Mouse (Mus musculus) G1E (cell line): ENCODE results near the gene Kcnk7. TPM values are rescaled to one million over a fixed set of nuclear protein-coding genes. Genes with fewer than 3 reads are reported as not detected.

Experiments used
- ATAC-seq: 2 replicates; pipeline ENCODE4 v1.8.0; 2016; ENCODE audit warnings: mild to moderate bottlenecking; ENCODE audit not compliant: insufficient number of reproducible peaks, poor library complexity, low FRiP score, severe bottlenecking; ENCODE audit errors: extremely low read depth
- DNase-seq: peaks from one replicate; pipeline ENCODE4 v3.0.0; 2012; ENCODE audit warnings: low spot score
- H3K27me3 ChIP-seq: 2 replicates; pipeline ENCODE4 v1.6.1; 2012; ENCODE audit warnings: mild to moderate bottlenecking, low read length, inconsistent platforms; ENCODE audit not compliant: insufficient read depth
- H3K36me3 ChIP-seq: replicated peaks from 2 replicates; pipeline ENCODE3; 2012; ENCODE audit warnings: mild to moderate bottlenecking, inconsistent platforms
- H3K4me1 ChIP-seq: 2 replicates; pipeline ENCODE4 v1.6.1; 2012; ENCODE audit warnings: low read depth, low read length, inconsistent platforms, mixed read lengths; ENCODE audit not compliant: insufficient read depth
- H3K4me3 ChIP-seq: 2 replicates; pipeline ENCODE4 v1.5.1; 2012; ENCODE audit warnings: low read depth, mild to moderate bottlenecking, inconsistent platforms, low read length, moderate library complexity, mixed read lengths
- H3K9me3 ChIP-seq: replicated peaks from 2 replicates; pipeline ENCODE4 v1.6.1; 2012; ENCODE audit warnings: inconsistent platforms
- CTCF ChIP-seq: IDR thresholded peaks from 2 replicates; pipeline ENCODE4 v1.5.1; 2012; ENCODE audit warnings: low read depth, low read length, inconsistent platforms, mixed read lengths
- GATA1 ChIP-seq: IDR thresholded peaks from 2 replicates; pipeline ENCODE4 v1.6.1; 2012; ENCODE audit warnings: borderline replicate concordance, low read length, inconsistent platforms, mixed read lengths
- GATA2 ChIP-seq: IDR thresholded peaks from 2 replicates; pipeline ENCODE4 v1.6.1; 2012; ENCODE audit warnings: low read depth, low read length, inconsistent platforms, borderline replicate concordance
- POLR2AphosphoS5 ChIP-seq: IDR thresholded peaks from 2 replicates; pipeline ENCODE4 v1.6.1; 2012; ENCODE audit warnings: low read depth, low read length, inconsistent platforms; ENCODE audit not compliant: insufficient replicate concordance
- TAL1 ChIP-seq: conservative IDR thresholded peaks from 2 replicates; pipeline ENCODE4 v1.6.1; 2012; ENCODE audit warnings: low read depth, low read length, inconsistent platforms, mixed read lengths
- polyA plus RNA-seq: library from polyadenylated mRNA; stranded (reverse); fragments of >175 nt; gene quantifications from 2 replicates; pipeline ENCODE4 v1.2.3, GENCODE M21; 2012
- total RNA-seq, 2 experiments: library from RNA; stranded (forward) in 1 of 2; stranded (reverse) in 1 of 2; fragments of 200-1000 nt in 1 of 2; fragments of >200 nt in 1 of 2; fragmentation: Nextera tagmentation in 1 of 2; gene quantifications; 2 replicates each; pipeline ENCODE4 v1.2.3; 2014 to 2017

The Kcnk7 gene
- total and polyA plus RNA-seq, 3 experiments: 0.07 TPM; not detected in 2

- Histone ChIP-seq H3K36me3 (peaks cover 89% of the 10 kb centered on the region), H3K4me1 (peaks cover 82% of the 10 kb centered on the region), H3K4me3 (peak overlapping the region; percentile 60; the same call in 1 of the 2 replicates)
Observed at GRCm38 (mm10) chr19:5664669-5665257, 39.4 kb upstream of the Kcnk7 start.

GRCm38 (mm10) chr19:5665465-5665864 lies 38.7 kb upstream of the Kcnk7 start:
- no peaks in the 10 kb centered on the region for H3K9me3 ChIP-seq
- H3K27me3 ChIP-seq: no peaks in the 10 kb centered on the region; the same call in 1 of the 2 replicates
- peaks cover 89% of the 10 kb centered on the region for H3K36me3 ChIP-seq
- H3K4me3 ChIP-seq: peak overlapping the region; percentile 60; the same call in 1 of the 2 replicates
- ATAC-seq: peak; percentile 65
- TF ChIP-seq TAL1: peak; percentile 82; the same call in 1 of the 2 replicates
- no peak for TF ChIP-seq CTCF
- peaks cover 79% of the 10 kb centered on the region for H3K4me1 ChIP-seq
- DNase-seq: peak; percentile 88

More at GRCm38 (mm10) chr19:5664669-5665257, 39.4 kb upstream of the Kcnk7 start:
- Histone ChIP-seq H3K9me3 (no peaks in the 10 kb centered on the region), H3K27me3 (no peaks in the 10 kb centered on the region; the same call in 1 of the 2 replicates)
- DNase-seq (no peak), ATAC-seq (no peak)
- TF ChIP-seq GATA1: no peak
- no peak for TF ChIP-seq POLR2AphosphoS5
- TF ChIP-seq GATA2: no peak
- TF ChIP-seq TAL1: no peak
- TF ChIP-seq CTCF: no peak

GRCm38 (mm10) chr19:5666386-5666785 lies 37.8 kb upstream of the Kcnk7 start:
- H3K9me3 ChIP-seq: no peaks in the 10 kb centered on the region
- H3K36me3 ChIP-seq: peaks cover 89% of the 10 kb centered on the region
- H3K4me1 ChIP-seq: peaks cover 70% of the 10 kb centered on the region
- peak overlapping the region; percentile 60; the same call in 1 of the 2 replicates for H3K4me3 ChIP-seq
- no peak for DNase-seq
- ATAC-seq: no peak
- no peaks in the 10 kb centered on the region; the same call in 1 of the 2 replicates for H3K27me3 ChIP-seq
- TF ChIP-seq TAL1 (no peak), GATA2 (no peak), CTCF (no peak), GATA1 (no peak), POLR2AphosphoS5 (no peak)

GRCm38 (mm10) chr19:5668372-5668771 lies 35.8 kb upstream of the Kcnk7 start:
- no peak overlapping the region for H3K4me3 ChIP-seq
- no peak for DNase-seq
- H3K27me3 ChIP-seq: no peaks in the 10 kb centered on the region; the same call in 1 of the 2 replicates
- H3K4me1 ChIP-seq: peaks cover 56% of the 10 kb centered on the region
- H3K9me3 ChIP-seq: no peaks in the 10 kb centered on the region
- TF ChIP-seq TAL1 (no peak), CTCF (no peak), POLR2AphosphoS5 (no peak), GATA2 (no peak), GATA1 (no peak)
- H3K36me3 ChIP-seq: peaks cover 95% of the 10 kb centered on the region
- ATAC-seq: no peak

- TF ChIP-seq TAL1 (no peak), GATA1 (no peak), GATA2 (no peak), POLR2AphosphoS5 (no peak), CTCF (no peak)
- ATAC-seq: no peak
- Histone ChIP-seq H3K4me1 (peaks cover 16% of the 10 kb centered on the region), H3K4me3 (no peak overlapping the region), H3K27me3 (no peaks in the 10 kb centered on the region), H3K9me3 (no peaks in the 10 kb centered on the region), H3K36me3 (peaks cover 94% of the 10 kb centered on the region)
- no peak for DNase-seq
Observed at GRCm38 (mm10) chr19:5680432-5680831, 23.7 kb upstream of the Kcnk7 start.

- DNase-seq (no peak), ATAC-seq (no peak)
- H3K4me3 ChIP-seq: no peak overlapping the region
- no peaks in the 10 kb centered on the region for H3K27me3 ChIP-seq
- H3K4me1 ChIP-seq: peaks cover 36% of the 10 kb centered on the region
- H3K36me3 ChIP-seq: peaks cover 82% of the 10 kb centered on the region
- TF ChIP-seq GATA2 (no peak), CTCF (no peak), POLR2AphosphoS5 (no peak), TAL1 (no peak), GATA1 (no peak)
- no peaks in the 10 kb centered on the region for H3K9me3 ChIP-seq
Observed at GRCm38 (mm10) chr19:5684236-5684635, 19.9 kb upstream of the Kcnk7 start.
